Mouse (Mus musculus) CH12.LX (cell line): Measurements from ENCODE around the gene Fbxl17. TPM values are rescaled to one million over a fixed set of nuclear protein-coding genes. Genes with fewer than 3 reads are reported as not detected.

Experiments
- DNase-seq: peaks from one replicate; pipeline ENCODE4 v3.0.0-alpha.2; 2013; ENCODE audit errors: extremely low read depth
- H3K27ac ChIP-seq: 2 replicates; pipeline ENCODE4 v1.5.1; 2012; ENCODE audit warnings: low read depth, mild to moderate bottlenecking, control low read depth, moderate library complexity; ENCODE audit not compliant: insufficient read depth
- H3K27me3 ChIP-seq: replicated peaks from 2 replicates; pipeline ENCODE3; 2012; ENCODE audit warnings: inconsistent platforms
- H3K36me3 ChIP-seq, 2 experiments: replicated peaks in 1 of 2; 2 replicates each; pipeline versions ENCODE3 to v1.6.1; 2012; ENCODE audit warnings: inconsistent platforms in 1 of 2, low read length in 1 of 2, mild to moderate bottlenecking in 1 of 2, mixed read lengths in 1 of 2, moderate library complexity in 1 of 2; ENCODE audit not compliant: control insufficient read depth in 1 of 2, insufficient read depth in 1 of 2
- H3K4me1 ChIP-seq, 2 experiments: 2 replicates each; pipeline ENCODE4 v1.6.1; 2012; ENCODE audit warnings: inconsistent platforms in 1 of 2, moderate library complexity in 1 of 2; ENCODE audit not compliant: insufficient read depth in 2 of 2, control insufficient read depth in 1 of 2
- H3K4me2 ChIP-seq: 2 replicates; pipeline ENCODE4 v1.6.1; 2012; ENCODE audit warnings: low read depth, mild to moderate bottlenecking, control low read depth; ENCODE audit not compliant: poor library complexity, insufficient read depth, severe bottlenecking
- H3K4me3 ChIP-seq, 3 experiments: fragments of 150-350 bp in 1 of 3; sonication (generic) in 1 of 3; replicated peaks in 1 of 3; 2 replicates each; pipeline versions ENCODE3 to v1.5.1; 2011 to 2012; ENCODE audit warnings: low read depth in 2 of 3, low read length in 2 of 3, mild to moderate bottlenecking in 2 of 3, moderate library complexity in 2 of 3, control low read depth in 1 of 3, improper control_type of control experiment in 1 of 3, inconsistent platforms in 1 of 3, mixed read lengths in 1 of 3; ENCODE audit not compliant: poor library complexity in 1 of 3
- H3K79me2 ChIP-seq: replicated peaks from 2 replicates; pipeline ENCODE4 v1.6.1; 2012; ENCODE audit warnings: mild to moderate bottlenecking, moderate library complexity; ENCODE audit not compliant: control insufficient read depth, poor library complexity, insufficient read depth, severe bottlenecking; ENCODE audit errors: extremely low read depth
- H3K9ac ChIP-seq: 2 replicates; pipeline ENCODE4 v1.6.1; 2012; ENCODE audit warnings: low read depth, mild to moderate bottlenecking, control low read depth, moderate library complexity; ENCODE audit not compliant: insufficient read depth
- H3K9me3 ChIP-seq: replicated peaks from 2 replicates; pipeline ENCODE3; 2012; ENCODE audit warnings: low read length, inconsistent platforms, mixed read lengths
- CHD1 ChIP-seq: IDR thresholded peaks from 2 replicates; pipeline ENCODE4 v1.6.1; 2012; ENCODE audit warnings: low read depth, low read length, improper control_type of control experiment, inconsistent platforms
- CTCF ChIP-seq, 2 experiments: IDR thresholded peaks in 1 of 2; conservative IDR thresholded peaks in 1 of 2; 2 replicates each; pipeline ENCODE4 v1.5.1; 2011 to 2012; ENCODE audit warnings: low read depth in 2 of 2, low read length in 2 of 2, improper control_type of control experiment in 1 of 2, inconsistent platforms in 1 of 2, mild to moderate bottlenecking in 1 of 2, moderate library complexity in 1 of 2
- EP300 ChIP-seq: IDR thresholded peaks from 2 replicates; pipeline ENCODE4 v1.6.1; 2011; ENCODE audit warnings: low read length, improper control_type of control experiment
- GABPA ChIP-seq: IDR thresholded peaks from 2 replicates; pipeline ENCODE4 v1.6.1; 2012; ENCODE audit warnings: low read depth, low read length, improper control_type of control experiment, inconsistent platforms; ENCODE audit not compliant: insufficient replicate concordance
- HCFC1 ChIP-seq: IDR thresholded peaks from 2 replicates; pipeline ENCODE4 v1.6.1; 2012; ENCODE audit warnings: low read depth, mild to moderate bottlenecking, inconsistent platforms, low read length, improper control_type of control experiment
- IRF4 ChIP-seq: IDR thresholded peaks from 2 replicates; pipeline ENCODE4 v1.6.1; 2014; ENCODE audit warnings: low read depth, mild to moderate bottlenecking, inconsistent platforms, low read length, improper control_type of control experiment
- JUND ChIP-seq: conservative IDR thresholded peaks from 2 replicates; pipeline ENCODE4 v1.6.1; 2011; ENCODE audit warnings: low read depth, low read length, improper control_type of control experiment
- MAZ ChIP-seq: IDR thresholded peaks from 2 replicates; pipeline ENCODE4 v1.6.1; 2012; ENCODE audit warnings: low read depth, mild to moderate bottlenecking, inconsistent platforms, low read length, improper control_type of control experiment, moderate library complexity
- MEF2A ChIP-seq: IDR thresholded peaks from 2 replicates; pipeline ENCODE4 v1.6.1; 2014; ENCODE audit warnings: low read depth, mild to moderate bottlenecking, inconsistent platforms, low read length, improper control_type of control experiment, borderline replicate concordance
- NRF1 ChIP-seq: IDR thresholded peaks from 2 replicates; pipeline ENCODE4 v1.6.1; 2014; ENCODE audit warnings: low read depth, mild to moderate bottlenecking, inconsistent platforms, low read length, improper control_type of control experiment, moderate library complexity
- PAX5 ChIP-seq: IDR thresholded peaks from 2 replicates; pipeline ENCODE4 v1.6.1; 2012; ENCODE audit warnings: low read length, inconsistent platforms, mixed read lengths
- POLR2AphosphoS2 ChIP-seq: IDR thresholded peaks from 2 replicates; pipeline ENCODE4 v1.6.1; 2011; ENCODE audit warnings: low read depth, low read length, improper control_type of control experiment
- RAD21 ChIP-seq: IDR thresholded peaks from 2 replicates; pipeline ENCODE4 v1.6.1; 2011; ENCODE audit warnings: low read depth, mild to moderate bottlenecking, low read length, improper control_type of control experiment, moderate library complexity
- RCOR1 ChIP-seq: conservative IDR thresholded peaks from 2 replicates; pipeline ENCODE4 v1.6.1; 2012; ENCODE audit warnings: low read depth, mild to moderate bottlenecking, inconsistent platforms, low read length, improper control_type of control experiment
- SMC3 ChIP-seq: IDR thresholded peaks from 2 replicates; pipeline ENCODE4 v1.6.1; 2011; ENCODE audit warnings: low read depth, low read length, improper control_type of control experiment
- TBP ChIP-seq: conservative IDR thresholded peaks from 2 replicates; pipeline ENCODE4 v1.6.1; 2011; ENCODE audit warnings: low read depth, low read length, improper control_type of control experiment
- TCF12 ChIP-seq: IDR thresholded peaks from 2 replicates; pipeline ENCODE4 v1.6.1; 2014; ENCODE audit warnings: low read depth, mild to moderate bottlenecking, inconsistent platforms, low read length, improper control_type of control experiment
- USF1 ChIP-seq: IDR thresholded peaks from 2 replicates; pipeline ENCODE4 v1.6.1; 2014; ENCODE audit warnings: low read depth, mild to moderate bottlenecking, inconsistent platforms, low read length, improper control_type of control experiment
- ZC3H11A ChIP-seq: IDR thresholded peaks from 2 replicates; pipeline ENCODE4 v1.6.1; 2012; ENCODE audit warnings: low read depth, mild to moderate bottlenecking, inconsistent platforms, low read length, improper control_type of control experiment
- ZNF384 ChIP-seq: IDR thresholded peaks from 2 replicates; pipeline ENCODE4 v1.6.1; 2012; ENCODE audit warnings: low read depth, low read length, improper control_type of control experiment, inconsistent platforms
- dilution Hi-C: fragments of 300-500 bp; cut with MboI; formaldehyde crosslinking; loops from 2 replicates; pipeline ENCODE4 v1.14.3; 2020; ENCODE audit warnings: low sequenced_read_pairs; ENCODE audit not compliant: extremely low pct_unique_long_range_greater_than_20kb, extremely low pct_ligation_motif_present
- in situ Hi-C: fragments of 300-500 bp; cut with MboI; formaldehyde crosslinking; loops from 3 replicates; pipeline ENCODE4 v1.14.3; 2019; ENCODE audit warnings: low sequenced_read_pairs, low pct_ligation_motif_present, low pct_unique_long_range_greater_than_20kb, mixed read lengths
- polyA plus RNA-seq: library from polyadenylated mRNA; unstranded; fragments of >175 nt; gene quantifications from 2 replicates; pipeline ENCODE4 v1.2.1, GENCODE M21; 2012; ENCODE audit warnings: low read depth; ENCODE audit not compliant: insufficient read length
- total RNA-seq, 2 experiments: library from RNA; depleted of rRNA; stranded (reverse); fragments of 300-350 nt in 1 of 2; fragments of >200 nt in 1 of 2; gene quantifications; 2 replicates each; pipeline ENCODE4 v1.2.3; 2012 to 2014

Fbxl17 gene
- total and polyA plus RNA-seq, 3 experiments: 4.0 to 6.9 (median 4.3) TPM

- peaks cover 5 to 22% of the 10 kb centered on the region in 2 experiments for H3K4me1 ChIP-seq
- H3K9ac ChIP-seq: no peak overlapping the region
- no peak overlapping the region for H3K4me3 ChIP-seq
- TF ChIP-seq POLR2AphosphoS2 (no peak), SMC3 (no peak), RAD21 (no peak), ZC3H11A (no peak), HCFC1 (no peak), MAZ (no peak), CTCF (conservative IDR thresholded peaks at IDR 0.05 in 1 of 2, IDR thresholded peaks at IDR 0.05 in 1 of 2; ENCODE audit: low read depth in 2 of 2, low read length in 2 of 2) (no peak)
- no peaks in the 10 kb centered on the region for H3K79me2 ChIP-seq
- H3K36me3 ChIP-seq: peaks cover 0 to 6% of the 10 kb centered on the region in 2 experiments
- DNase-seq: no peak
- H3K4me2 ChIP-seq: no peak overlapping the region
- no peak overlapping the region for H3K27ac ChIP-seq
- dilution Hi-C loops: no loop called here
- H3K27me3 ChIP-seq: no peaks in the 10 kb centered on the region
- in situ Hi-C loops: no loop called here
- H3K9me3 ChIP-seq: no peaks in the 10 kb centered on the region
Measured at GRCm38 (mm10) chr17:63176411-63176810, 323.4 kb downstream of the Fbxl17 start.

GRCm38 (mm10) chr17:63172697-63173096 is 327.1 kb downstream of the Fbxl17 start:
- no peaks in the 10 kb centered on the region for H3K27me3 ChIP-seq
- peaks cover 11 to 52% of the 10 kb centered on the region in 2 experiments for H3K4me1 ChIP-seq
- DNase-seq: no peak
- in situ Hi-C loops: no loop called here
- dilution Hi-C loops: no loop called here
- TF ChIP-seq TBP (no peak), TCF12 (no peak), ZNF384 (no peak), CTCF (conservative IDR thresholded peaks at IDR 0.05 in 1 of 2, IDR thresholded peaks at IDR 0.05 in 1 of 2; ENCODE audit: low read depth in 2 of 2, low read length in 2 of 2) (no peak), CHD1 (no peak), ZC3H11A (no peak), NRF1 (no peak), MAZ (no peak), MEF2A (no peak), PAX5 (no peak), RCOR1 (no peak), IRF4 (no peak), POLR2AphosphoS2 (no peak), JUND (no peak), USF1 (no peak), GABPA (no peak), EP300 (no peak)
- no peak overlapping the region for H3K4me3 ChIP-seq
- H3K4me2 ChIP-seq: no peak overlapping the region
- no peaks in the 10 kb centered on the region for H3K9me3 ChIP-seq
- no peaks in the 10 kb centered on the region for H3K79me2 ChIP-seq
- H3K9ac ChIP-seq: no peak overlapping the region
- peaks cover 0 to 1% of the 10 kb centered on the region in 2 experiments for H3K36me3 ChIP-seq
- no peak overlapping the region for H3K27ac ChIP-seq
